Mouse (Mus musculus): ENCODE results near the gene Rgp1. TPM values are rescaled to one million over a fixed set of nuclear protein-coding genes. Genes with fewer than 3 reads are reported as not detected.
"Not testable (repeated sequence)": the region's sequence is repeated elsewhere in the genome, so short reads cannot be mapped to it uniquely, and the experiment has no call there.

The Rgp1 gene
- polyA plus RNA-seq, 1 experiment from 2014 or later = 21.1 TPM

DNA sequence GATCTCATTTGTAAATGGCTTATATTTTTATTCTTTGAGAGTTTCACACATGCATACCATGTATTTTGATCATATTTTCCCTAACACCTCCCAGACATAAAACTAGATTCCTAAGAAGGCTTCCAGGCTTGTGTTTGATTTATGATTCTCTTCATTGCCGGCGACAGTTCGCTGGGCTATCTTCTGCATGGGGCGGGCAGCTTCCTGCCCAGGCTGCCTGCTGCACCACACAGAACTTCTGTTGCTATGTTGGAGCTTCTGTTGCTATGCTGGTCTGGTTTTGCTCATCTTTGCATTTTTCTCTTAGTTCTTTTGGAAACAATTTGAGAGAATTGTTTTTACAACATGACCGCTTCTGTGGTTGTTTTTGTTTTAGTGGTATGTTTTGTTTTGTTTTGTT, 13.0 kb downstream of the Rgp1 start:
- no peak for DNase-seq (ENCODE audit: low spot score)
- Histone ChIP-seq H3K27me3 (ENCODE audit: control insufficient read depth, insufficient read depth, low read length) (no peaks in the 10 kb centered on the region), H3K36me3 (replicated peaks; ENCODE audit: control insufficient read depth, insufficient read depth, low read depth, low read length) (no peaks in the 10 kb centered on the region), H3K27ac (replicated peaks; ENCODE audit: low read depth, low read length) (no peak overlapping the region), H3K4me1 (ENCODE audit: control insufficient read depth, insufficient read depth, low read length) (no peaks in the 10 kb centered on the region), H3K4me3 (ENCODE audit: low read depth, low read length) (no peak overlapping the region), H3K9me3 (replicated peaks; ENCODE audit: control insufficient read depth, low read length) (no peaks in the 10 kb centered on the region), H3K9ac (replicated peaks; ENCODE audit: low read length) (no peak overlapping the region), H3K4me2 (ENCODE audit: low read depth, low read length) (no peak overlapping the region)
- WGBS = 89% methylated on average over 5 of the region's 5 CpGs
- no peak for ATAC-seq (replicated peaks; ENCODE audit: insufficient number of reproducible peaks, low FRiP score, low TSS enrichment, low read depth)

DNA sequence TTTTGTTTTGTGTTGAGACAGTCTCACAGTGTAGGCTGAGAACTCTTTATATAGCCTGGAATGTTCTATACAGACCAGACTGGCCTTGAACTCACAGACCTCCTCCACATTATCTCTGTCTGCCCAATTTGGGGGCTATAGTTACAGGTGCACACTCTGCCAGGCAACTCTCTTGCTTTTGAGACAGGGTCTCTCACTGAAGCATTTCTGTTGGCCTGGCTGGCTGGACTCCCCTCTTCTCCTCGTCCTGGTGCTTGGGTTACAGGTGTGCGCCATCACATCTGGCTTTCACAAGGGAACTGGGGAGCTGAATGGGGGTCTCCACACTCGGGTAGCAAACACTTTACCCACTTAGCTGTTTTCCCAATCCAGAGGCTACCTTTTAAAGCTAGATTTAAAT, 13.4 kb downstream of the Rgp1 start:
- H3K36me3 ChIP-seq (replicated peaks; ENCODE audit: control insufficient read depth, insufficient read depth, low read depth, low read length) = no peaks in the 10 kb centered on the region
- no peaks in the 10 kb centered on the region for H3K9me3 ChIP-seq (replicated peaks; ENCODE audit: control insufficient read depth, low read length)
- no peak for ATAC-seq (replicated peaks; ENCODE audit: insufficient number of reproducible peaks, low FRiP score, low TSS enrichment, low read depth)
- H3K27ac ChIP-seq (replicated peaks; ENCODE audit: low read depth, low read length) = no peak overlapping the region
- 74% methylated on average over 3 of the region's 3 CpGs for WGBS
- no peaks in the 10 kb centered on the region for H3K4me1 ChIP-seq (ENCODE audit: control insufficient read depth, insufficient read depth, low read length)
- H3K9ac ChIP-seq (replicated peaks; ENCODE audit: low read length) = no peak overlapping the region
- no peak for DNase-seq (ENCODE audit: low spot score)
- no peaks in the 10 kb centered on the region for H3K27me3 ChIP-seq (ENCODE audit: control insufficient read depth, insufficient read depth, low read length)
- no peak overlapping the region for H3K4me2 ChIP-seq (ENCODE audit: low read depth, low read length)
- H3K4me3 ChIP-seq (ENCODE audit: low read depth, low read length) = no peak overlapping the region

GRCm38 (mm10) chr4:43593453-43593852, 14.9 kb downstream of the Rgp1 start:
- 55% methylated on average over 3 of the region's 3 CpGs for WGBS
- no peaks in the 10 kb centered on the region for H3K9me3 ChIP-seq (replicated peaks; ENCODE audit: control insufficient read depth, low read length)
- no peak overlapping the region for H3K27ac ChIP-seq (replicated peaks; ENCODE audit: low read depth, low read length)
- no peaks in the 10 kb centered on the region for H3K4me1 ChIP-seq (ENCODE audit: control insufficient read depth, insufficient read depth, low read length)
- no peak for ATAC-seq (replicated peaks; ENCODE audit: insufficient number of reproducible peaks, low FRiP score, low TSS enrichment, low read depth)
- no peak overlapping the region for H3K4me3 ChIP-seq (ENCODE audit: low read depth, low read length)
- no peak overlapping the region for H3K4me2 ChIP-seq (ENCODE audit: low read depth, low read length)
- no peak for DNase-seq (ENCODE audit: low spot score)
- H3K36me3 ChIP-seq (replicated peaks; ENCODE audit: control insufficient read depth, insufficient read depth, low read depth, low read length) = no peaks in the 10 kb centered on the region
- H3K27me3 ChIP-seq (ENCODE audit: control insufficient read depth, insufficient read depth, low read length) = no peaks in the 10 kb centered on the region
- no peak overlapping the region for H3K9ac ChIP-seq (replicated peaks; ENCODE audit: low read length)

GRCm38 (mm10) chr4:43596597-43596996, 18.1 kb downstream of the Rgp1 start:
- WGBS = 70% methylated on average over 2 of the region's 2 CpGs

DNA sequence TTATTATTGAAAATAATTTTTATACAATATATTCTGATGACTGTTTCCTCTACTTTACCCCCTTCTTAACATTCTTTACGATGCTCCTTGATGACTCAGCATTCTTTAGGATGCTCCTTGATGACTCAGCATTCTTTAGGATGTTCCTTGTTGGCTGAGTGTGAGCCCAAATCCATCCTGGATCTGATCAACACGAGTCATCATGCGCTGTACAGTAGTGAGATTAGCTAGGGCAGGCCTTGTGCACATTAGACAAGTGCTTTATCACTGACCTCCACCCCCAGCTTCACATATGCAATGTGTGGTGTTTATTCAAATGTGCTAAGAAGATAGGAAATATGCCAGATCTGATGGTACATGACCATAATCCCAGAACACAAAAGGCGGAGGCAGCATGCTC, 19.7 kb downstream of the Rgp1 start:
- DNase-seq (ENCODE audit: low spot score) = no peak

More at GRCm38 (mm10) chr4:43596597-43596996, 18.1 kb downstream of the Rgp1 start:
- not testable (repeated sequence) for H3K36me3 ChIP-seq (replicated peaks; ENCODE audit: control insufficient read depth, insufficient read depth, low read depth, low read length); ATAC-seq (replicated peaks; ENCODE audit: insufficient number of reproducible peaks, low FRiP score, low TSS enrichment, low read depth); H3K4me1 ChIP-seq (ENCODE audit: control insufficient read depth, insufficient read depth, low read length); H3K9ac ChIP-seq (replicated peaks; ENCODE audit: low read length); DNase-seq (ENCODE audit: low spot score); H3K27me3 ChIP-seq (ENCODE audit: control insufficient read depth, insufficient read depth, low read length); H3K27ac ChIP-seq (replicated peaks; ENCODE audit: low read depth, low read length); H3K4me2 ChIP-seq (ENCODE audit: low read depth, low read length); H3K4me3 ChIP-seq (ENCODE audit: low read depth, low read length); H3K9me3 ChIP-seq (replicated peaks; ENCODE audit: control insufficient read depth, low read length)

DNA sequence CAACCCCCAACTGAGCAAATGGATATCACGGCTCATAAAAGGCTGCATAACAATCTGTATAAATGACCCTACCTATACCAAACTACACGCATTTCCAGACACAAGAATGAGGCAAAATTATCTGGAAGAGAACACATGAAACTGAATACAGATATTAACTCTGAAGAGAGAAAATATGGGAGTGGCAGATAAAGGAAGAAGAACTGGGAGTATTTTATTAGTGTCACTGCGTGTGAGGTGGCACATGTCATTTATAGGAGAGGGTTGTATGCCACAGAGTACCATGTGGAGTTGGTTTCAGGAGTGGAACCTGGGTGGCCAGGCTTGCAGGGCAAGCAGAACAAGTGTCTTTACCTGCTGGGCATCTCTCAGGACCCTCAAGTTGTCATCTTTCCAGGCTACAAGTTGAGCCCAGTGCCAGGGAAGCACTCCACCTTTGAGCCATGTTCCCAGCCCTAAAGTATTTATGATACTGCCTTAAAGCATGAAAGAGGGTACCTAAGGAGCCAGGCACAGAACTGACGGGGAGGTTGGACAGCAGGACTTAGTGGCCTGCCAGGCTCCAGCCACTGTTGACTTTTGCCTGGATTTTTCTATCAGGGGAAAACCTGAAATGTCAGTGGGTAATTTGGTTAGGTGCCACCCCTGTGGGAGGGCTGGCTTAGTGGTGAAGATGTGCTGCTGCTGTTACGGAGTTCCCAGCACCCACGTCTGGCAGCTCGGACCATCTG, 20.3 kb downstream of the Rgp1 start:
- Histone ChIP-seq H3K9me3 (replicated peaks; ENCODE audit: control insufficient read depth, low read length) (no peaks in the 10 kb centered on the region), H3K9ac (replicated peaks; ENCODE audit: low read length) (no peak overlapping the region), H3K36me3 (replicated peaks; ENCODE audit: control insufficient read depth, insufficient read depth, low read depth, low read length) (no peaks in the 10 kb centered on the region), H3K27ac (replicated peaks; ENCODE audit: low read depth, low read length) (no peak overlapping the region), H3K4me1 (ENCODE audit: control insufficient read depth, insufficient read depth, low read length) (no peaks in the 10 kb centered on the region), H3K4me3 (ENCODE audit: low read depth, low read length) (no peak overlapping the region), H3K27me3 (ENCODE audit: control insufficient read depth, insufficient read depth, low read length) (no peaks in the 10 kb centered on the region), H3K4me2 (ENCODE audit: low read depth, low read length) (no peak overlapping the region)
- DNase-seq (ENCODE audit: low spot score) = no peak
- WGBS = 85% methylated on average over 7 of the region's 7 CpGs
- ATAC-seq (replicated peaks; ENCODE audit: insufficient number of reproducible peaks, low FRiP score, low TSS enrichment, low read depth) = no peak

More for the DNA sequence above, 19.7 kb downstream of the Rgp1 start:
- H3K4me3 ChIP-seq (ENCODE audit: low read depth, low read length) = no peak overlapping the region
- H3K36me3 ChIP-seq (replicated peaks; ENCODE audit: control insufficient read depth, insufficient read depth, low read depth, low read length) = no peaks in the 10 kb centered on the region
- WGBS = 83% methylated on average over 4 of the region's 4 CpGs
- no peak overlapping the region for H3K27ac ChIP-seq (replicated peaks; ENCODE audit: low read depth, low read length)
- H3K9ac ChIP-seq (replicated peaks; ENCODE audit: low read length) = no peak overlapping the region
- H3K27me3 ChIP-seq (ENCODE audit: control insufficient read depth, insufficient read depth, low read length) = no peaks in the 10 kb centered on the region
- H3K9me3 ChIP-seq (replicated peaks; ENCODE audit: control insufficient read depth, low read length) = no peaks in the 10 kb centered on the region
- no peak overlapping the region for H3K4me2 ChIP-seq (ENCODE audit: low read depth, low read length)
- H3K4me1 ChIP-seq (ENCODE audit: control insufficient read depth, insufficient read depth, low read length) = no peaks in the 10 kb centered on the region
- ATAC-seq (replicated peaks; ENCODE audit: insufficient number of reproducible peaks, low FRiP score, low TSS enrichment, low read depth) = no peak

DNA sequence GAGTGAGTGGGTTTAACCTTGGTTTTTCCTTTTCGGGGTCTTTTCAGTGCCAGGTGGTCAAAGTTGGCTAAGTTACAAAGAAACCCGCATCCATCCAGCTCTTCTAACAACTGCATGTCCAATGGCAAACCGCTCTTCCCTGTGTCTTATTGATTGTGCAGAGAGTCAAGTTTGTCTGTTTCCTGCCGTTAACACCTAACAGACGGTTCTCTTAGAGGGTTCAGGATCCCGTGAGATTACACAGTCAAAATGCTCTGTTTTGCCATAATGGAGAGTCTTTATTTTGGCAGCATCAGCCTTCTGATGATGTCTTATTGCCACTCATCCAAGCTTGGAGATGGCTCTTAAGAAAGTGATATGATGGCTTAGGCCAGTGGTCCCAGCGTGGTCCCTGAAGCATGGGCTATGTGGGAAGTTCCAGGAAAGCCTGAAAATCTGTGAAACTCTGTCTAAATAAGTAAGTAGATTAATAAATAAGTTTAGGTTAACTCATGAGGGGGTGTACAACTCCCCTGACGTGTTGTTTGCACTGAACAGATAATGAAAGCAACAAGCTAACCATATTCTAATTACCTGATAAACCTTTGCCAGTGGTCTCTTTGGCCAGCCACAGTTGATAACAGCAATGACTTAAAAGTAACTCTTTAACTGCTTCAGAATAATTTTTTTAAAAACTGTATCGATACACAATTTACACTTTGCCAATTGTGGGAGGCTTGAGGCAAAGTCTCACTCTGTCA, 21.9 kb downstream of the Rgp1 start:
- H3K9me3 ChIP-seq (replicated peaks; ENCODE audit: control insufficient read depth, low read length) = no peaks in the 10 kb centered on the region
- DNase-seq (ENCODE audit: low spot score) (no peak), ATAC-seq (replicated peaks; ENCODE audit: insufficient number of reproducible peaks, low FRiP score, low TSS enrichment, low read depth) (no peak)
- 82% methylated on average over 9 of the region's 9 CpGs for WGBS
- H3K27ac ChIP-seq (replicated peaks; ENCODE audit: low read depth, low read length) = no peak overlapping the region
- no peaks in the 10 kb centered on the region for H3K36me3 ChIP-seq (replicated peaks; ENCODE audit: control insufficient read depth, insufficient read depth, low read depth, low read length)
- H3K4me2 ChIP-seq (ENCODE audit: low read depth, low read length) = no peak overlapping the region
- H3K4me3 ChIP-seq (ENCODE audit: low read depth, low read length) = no peak overlapping the region
- no peaks in the 10 kb centered on the region for H3K4me1 ChIP-seq (ENCODE audit: control insufficient read depth, insufficient read depth, low read length)
- no peak overlapping the region for H3K9ac ChIP-seq (replicated peaks; ENCODE audit: low read length)
- H3K27me3 ChIP-seq (ENCODE audit: control insufficient read depth, insufficient read depth, low read length) = no peaks in the 10 kb centered on the region

DNA sequence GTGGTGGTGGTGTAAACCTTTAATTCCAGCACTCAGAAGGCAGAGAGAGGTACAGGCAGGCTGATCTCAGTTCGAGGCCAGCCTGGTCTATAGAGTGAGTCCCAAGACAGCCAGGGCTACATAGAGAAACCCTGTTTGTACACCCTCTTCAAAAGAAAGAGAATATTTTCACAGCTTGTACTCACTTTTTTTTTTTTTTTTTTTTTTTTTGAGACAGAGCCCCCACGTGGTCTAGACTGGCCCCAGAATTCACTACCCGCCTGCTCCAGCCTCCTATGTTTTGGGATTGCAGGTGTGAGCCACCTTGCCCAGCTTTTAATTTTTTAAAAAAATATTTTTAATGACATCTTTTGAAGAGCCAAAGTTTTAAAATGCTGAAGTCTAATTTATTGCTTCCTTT, 25.6 kb downstream of the Rgp1 start:
- Histone ChIP-seq H3K4me1 (ENCODE audit: control insufficient read depth, insufficient read depth, low read length) (no peaks in the 10 kb centered on the region), H3K36me3 (replicated peaks; ENCODE audit: control insufficient read depth, insufficient read depth, low read depth, low read length) (no peaks in the 10 kb centered on the region), H3K9ac (replicated peaks; ENCODE audit: low read length) (no peak overlapping the region), H3K4me2 (ENCODE audit: low read depth, low read length) (no peak overlapping the region), H3K27me3 (ENCODE audit: control insufficient read depth, insufficient read depth, low read length) (no peaks in the 10 kb centered on the region), H3K4me3 (ENCODE audit: low read depth, low read length) (no peak overlapping the region), H3K27ac (replicated peaks; ENCODE audit: low read depth, low read length) (no peak overlapping the region), H3K9me3 (replicated peaks; ENCODE audit: control insufficient read depth, low read length) (no peaks in the 10 kb centered on the region)
- no peak for DNase-seq (ENCODE audit: low spot score)
- 80% methylated on average over 3 of the region's 3 CpGs for WGBS
- ATAC-seq (replicated peaks; ENCODE audit: insufficient number of reproducible peaks, low FRiP score, low TSS enrichment, low read depth) = no peak

Data from embryonic facial prominence, embryonic 11.5 days (tissue).